Mouse (Mus musculus): ENCODE results near the gene Slc15a1. TPM values are rescaled to one million over a fixed set of nuclear protein-coding genes. Genes with fewer than 3 reads are reported as not detected.

The Slc15a1 gene
- polyA plus RNA-seq, 1 experiment from 2014 or later = 0.74 TPM

GRCm38 (mm10) chr14:121437026-121437425, 68.0 kb downstream of the Slc15a1 start:
- Histone ChIP-seq H3K27ac (no peak overlapping the region), H3K4me3 (replicated peaks; ENCODE audit: low read depth, low read length) (no peak overlapping the region), H3K9ac (ENCODE audit: low read depth, low read length) (no peak overlapping the region), H3K27me3 (ENCODE audit: insufficient read depth, low read length) (no peaks in the 10 kb centered on the region), H3K36me3 (ENCODE audit: insufficient read depth, low read length) (no peaks in the 10 kb centered on the region), H3K4me2 (ENCODE audit: low read length) (no peak overlapping the region), H3K9me3 (replicated peaks; ENCODE audit: low read length) (no peaks in the 10 kb centered on the region), H3K4me1 (replicated peaks; ENCODE audit: insufficient read depth, low read length) (no peaks in the 10 kb centered on the region; the same call in 1 of the 2 replicates)
- TF ChIP-seq CTCF (IDR thresholded peaks at IDR 0.05; ENCODE audit: low read depth) = no peak
- DNase-seq (ENCODE audit: low spot score) = peak; percentile 29
- WGBS = 56% methylated on average over 6 of the region's 6 CpGs
- no peak for ATAC-seq (replicated peaks; ENCODE audit: low FRiP score, low read depth)

- Histone ChIP-seq H3K9me3 (replicated peaks; ENCODE audit: low read length) (no peaks in the 10 kb centered on the region), H3K9ac (ENCODE audit: low read depth, low read length) (no peak overlapping the region), H3K27me3 (ENCODE audit: insufficient read depth, low read length) (no peaks in the 10 kb centered on the region), H3K4me3 (replicated peaks; ENCODE audit: low read depth, low read length) (no peak overlapping the region), H3K4me1 (replicated peaks; ENCODE audit: insufficient read depth, low read length) (no peaks in the 10 kb centered on the region; the same call in 1 of the 2 replicates), H3K4me2 (ENCODE audit: low read length) (no peak overlapping the region), H3K27ac (no peak overlapping the region), H3K36me3 (ENCODE audit: insufficient read depth, low read length) (no peaks in the 10 kb centered on the region)
- TF ChIP-seq CTCF (IDR thresholded peaks at IDR 0.05; ENCODE audit: low read depth) = no peak
- WGBS = 85% methylated on average over 3 of the region's 3 CpGs
- no peak for DNase-seq (ENCODE audit: low spot score)
- ATAC-seq (replicated peaks; ENCODE audit: low FRiP score, low read depth) = no peak
Measured at GRCm38 (mm10) chr14:121436455-121436854, 68.6 kb downstream of the Slc15a1 start.

GRCm38 (mm10) chr14:121435794-121436193, 69.3 kb downstream of the Slc15a1 start:
- Histone ChIP-seq H3K36me3 (ENCODE audit: insufficient read depth, low read length) (no peaks in the 10 kb centered on the region), H3K9me3 (replicated peaks; ENCODE audit: low read length) (no peaks in the 10 kb centered on the region), H3K4me2 (ENCODE audit: low read length) (no peak overlapping the region), H3K4me1 (replicated peaks; ENCODE audit: insufficient read depth, low read length) (no peaks in the 10 kb centered on the region; the same call in 1 of the 2 replicates), H3K27ac (no peak overlapping the region), H3K9ac (ENCODE audit: low read depth, low read length) (no peak overlapping the region), H3K4me3 (replicated peaks; ENCODE audit: low read depth, low read length) (no peak overlapping the region), H3K27me3 (ENCODE audit: insufficient read depth, low read length) (no peaks in the 10 kb centered on the region)
- ATAC-seq (replicated peaks; ENCODE audit: low FRiP score, low read depth) (peak; percentile 29; the same call in 1 of the 2 replicates), DNase-seq (ENCODE audit: low spot score) (no peak)
- TF ChIP-seq CTCF (IDR thresholded peaks at IDR 0.05; ENCODE audit: low read depth) = no peak
- WGBS = 44% methylated on average over 6 of the region's 6 CpGs

- 78% methylated on average over 7 of the region's 7 CpGs for WGBS
- Histone ChIP-seq H3K36me3 (ENCODE audit: insufficient read depth, low read length) (no peaks in the 10 kb centered on the region), H3K4me3 (replicated peaks; ENCODE audit: low read depth, low read length) (no peak overlapping the region), H3K4me1 (replicated peaks; ENCODE audit: insufficient read depth, low read length) (no peaks in the 10 kb centered on the region), H3K9me3 (replicated peaks; ENCODE audit: low read length) (no peaks in the 10 kb centered on the region), H3K27me3 (ENCODE audit: insufficient read depth, low read length) (no peaks in the 10 kb centered on the region), H3K4me2 (ENCODE audit: low read length) (no peak overlapping the region), H3K27ac (no peak overlapping the region), H3K9ac (ENCODE audit: low read depth, low read length) (no peak overlapping the region)
- no peak for ATAC-seq (replicated peaks; ENCODE audit: low FRiP score, low read depth)
- TF ChIP-seq CTCF (IDR thresholded peaks at IDR 0.05; ENCODE audit: low read depth) = no peak
- no peak for DNase-seq (ENCODE audit: low spot score)
Measured at GRCm38 (mm10) chr14:121431261-121431660, 73.8 kb downstream of the Slc15a1 start.

- Histone ChIP-seq H3K9me3 (replicated peaks; ENCODE audit: low read length) (no peaks in the 10 kb centered on the region), H3K4me3 (replicated peaks; ENCODE audit: low read depth, low read length) (no peak overlapping the region), H3K4me1 (replicated peaks; ENCODE audit: insufficient read depth, low read length) (no peaks in the 10 kb centered on the region), H3K27me3 (ENCODE audit: insufficient read depth, low read length) (no peaks in the 10 kb centered on the region), H3K9ac (ENCODE audit: low read depth, low read length) (no peak overlapping the region), H3K4me2 (ENCODE audit: low read length) (no peak overlapping the region), H3K27ac (no peak overlapping the region), H3K36me3 (ENCODE audit: insufficient read depth, low read length) (no peaks in the 10 kb centered on the region)
- WGBS = 80% methylated on average over 17 of the region's 17 CpGs
- no peak for DNase-seq (ENCODE audit: low spot score)
- TF ChIP-seq CTCF (IDR thresholded peaks at IDR 0.05; ENCODE audit: low read depth) = no peak
- no peak; the same call in 1 of the 2 replicates for ATAC-seq (replicated peaks; ENCODE audit: low FRiP score, low read depth)
Measured at GRCm38 (mm10) chr14:121429854-121430535, 75.1 kb downstream of the Slc15a1 start.

GRCm38 (mm10) chr14:121428148-121428547, 76.9 kb downstream of the Slc15a1 start:
- H3K4me2 ChIP-seq (ENCODE audit: low read length) = no peak overlapping the region
- 95% methylated on average over 4 of the region's 4 CpGs for WGBS
- no peak overlapping the region for H3K4me3 ChIP-seq (replicated peaks; ENCODE audit: low read depth, low read length)
- H3K9me3 ChIP-seq (replicated peaks; ENCODE audit: low read length) = no peaks in the 10 kb centered on the region
- TF ChIP-seq CTCF (IDR thresholded peaks at IDR 0.05; ENCODE audit: low read depth) = no peak
- no peak overlapping the region for H3K9ac ChIP-seq (ENCODE audit: low read depth, low read length)
- DNase-seq (ENCODE audit: low spot score) (no peak), ATAC-seq (replicated peaks; ENCODE audit: low FRiP score, low read depth) (no peak)
- no peaks in the 10 kb centered on the region for H3K36me3 ChIP-seq (ENCODE audit: insufficient read depth, low read length)
- H3K27me3 ChIP-seq (ENCODE audit: insufficient read depth, low read length) = no peaks in the 10 kb centered on the region
- no peaks in the 10 kb centered on the region for H3K4me1 ChIP-seq (replicated peaks; ENCODE audit: insufficient read depth, low read length)
- H3K27ac ChIP-seq = no peak overlapping the region

Data from kidney, postnatal 0 days (tissue).